Mouse (Mus musculus) naive thymus-derived CD4-positive, alpha-beta T cell, adult 2 months (primary cell): ENCODE measurements around the gene Fam193a.
A peak's percentile ranks its signal among the peaks of the same experiment; 100 is the strongest.

Experiments
- DNase-seq: peaks from one replicate; pipeline ENCODE4 v3.0.0-alpha.2; 2011; ENCODE audit warnings: low read depth

Gene Fam193a

DNA sequence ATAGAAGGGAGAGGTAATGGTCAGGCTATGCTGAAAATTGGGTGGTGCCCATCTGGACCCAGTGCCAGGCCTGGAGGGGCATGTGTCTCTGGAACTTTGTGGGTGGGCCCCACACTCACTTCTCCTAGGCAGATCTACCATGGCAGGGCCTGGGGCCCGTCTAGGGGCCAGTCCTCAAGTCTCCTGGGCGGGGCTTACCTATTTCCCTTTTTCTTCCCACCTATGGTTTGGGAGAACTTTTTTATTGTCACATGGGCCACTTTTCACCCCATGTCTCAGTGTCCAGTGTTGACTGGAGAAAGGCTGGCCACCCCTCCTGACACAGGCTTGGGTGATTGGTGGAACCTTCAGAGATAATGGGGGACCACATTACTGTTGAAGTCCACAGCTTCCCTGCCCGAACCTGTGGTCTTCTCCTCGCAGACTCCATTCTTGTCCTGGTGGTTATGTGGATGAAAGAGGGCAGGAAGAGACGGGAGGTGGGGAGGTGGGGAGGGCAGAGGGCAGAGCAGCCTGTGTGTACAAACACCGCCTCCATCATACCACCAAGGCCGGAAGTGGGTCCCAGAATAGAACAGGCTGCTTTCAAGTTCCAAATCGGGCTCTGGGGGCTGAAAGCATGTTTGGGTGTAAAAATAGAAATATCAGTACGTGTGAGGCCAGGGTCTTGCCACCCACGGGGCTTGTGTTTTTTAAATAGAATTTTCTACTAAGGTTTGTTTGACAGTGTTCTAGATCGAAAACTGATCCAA is 150.9 kb downstream of the Fam193a start:
- DNase-seq, result peak; percentile 71

DNA sequence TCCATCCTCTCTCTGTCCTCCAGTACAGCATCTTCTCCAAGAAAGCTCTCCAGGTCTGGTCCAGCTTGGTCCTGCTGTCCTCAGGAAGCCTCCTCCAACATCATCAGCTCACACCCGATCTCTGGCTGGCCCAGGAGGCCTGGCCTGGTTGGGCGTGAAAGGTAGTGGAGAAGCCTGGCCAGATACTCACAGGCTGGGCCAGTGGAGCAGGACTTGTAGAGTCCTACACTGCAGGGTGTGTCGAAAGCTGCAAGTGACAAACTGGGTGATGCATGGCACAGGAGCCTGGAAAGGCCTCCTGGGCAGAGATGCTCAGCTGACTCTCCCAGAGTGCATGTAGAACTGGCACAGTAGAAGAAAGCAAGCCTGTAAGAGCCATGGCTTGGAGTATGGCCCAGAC is 151.6 kb downstream of the Fam193a start:
- DNase-seq, result no peak

DNA sequence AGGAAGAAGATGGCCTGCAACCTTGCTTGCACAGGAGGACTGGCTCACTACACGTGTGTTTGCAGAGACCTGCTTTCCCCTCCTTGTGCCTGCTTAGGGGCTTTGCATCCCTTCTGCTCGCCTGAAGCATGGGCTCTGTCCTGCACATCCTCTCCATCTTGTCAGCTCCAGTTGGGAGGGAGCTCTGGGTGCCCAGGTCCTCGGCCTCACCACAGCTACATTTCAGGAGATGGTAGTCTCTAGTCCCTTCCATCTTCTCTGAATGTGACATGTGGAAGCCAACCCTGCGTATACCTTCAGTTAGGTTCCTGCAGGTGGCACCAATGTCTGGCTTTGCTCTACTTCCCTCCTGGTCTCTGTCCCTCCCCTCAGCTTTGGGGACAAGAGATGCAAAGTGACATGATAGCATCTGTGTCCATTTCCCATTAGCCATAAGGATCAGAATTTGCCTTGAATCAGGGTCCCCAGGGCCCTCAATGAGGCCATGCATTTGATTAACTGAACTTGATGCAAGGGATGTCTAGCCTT is 154.3 kb downstream of the Fam193a start:
- peak; percentile 53 for DNase-seq

DNA sequence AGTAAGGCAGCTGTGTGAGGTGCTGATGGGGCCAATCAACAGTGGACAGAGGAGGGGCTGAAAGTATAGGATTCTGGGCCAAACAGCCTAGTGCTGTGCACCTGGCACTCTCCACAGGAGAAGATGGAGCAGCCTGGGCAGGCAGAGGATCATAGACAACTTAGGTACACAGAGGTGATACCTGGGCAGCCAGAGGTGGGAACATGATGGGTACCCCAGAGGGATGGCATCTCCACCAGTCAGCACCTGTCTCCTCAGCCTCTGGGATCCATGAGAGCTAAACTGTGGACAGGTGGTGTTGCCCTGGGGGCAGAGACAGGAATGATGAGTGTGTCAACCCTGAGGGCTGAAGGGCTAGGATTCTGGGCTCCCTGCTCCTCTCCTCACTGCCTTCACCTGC is 154.8 kb downstream of the Fam193a start:
- DNase-seq, result no peak

- peak; percentile 96 for DNase-seq
Observed at GRCm38 (mm10) chr5:34525663-34526476, 156.1 kb downstream of the Fam193a start, which contains the start of gene Sh3bp2. Sh3bp2 (plus strand) TSS chr5:34525838.

- no peak for DNase-seq
Observed at GRCm38 (mm10) chr5:34526477-34526775, 156.7 kb downstream of the Fam193a start.

- peak; percentile 15 for DNase-seq
Observed at GRCm38 (mm10) chr5:34527352-34527751, 157.6 kb downstream of the Fam193a start.

DNA sequence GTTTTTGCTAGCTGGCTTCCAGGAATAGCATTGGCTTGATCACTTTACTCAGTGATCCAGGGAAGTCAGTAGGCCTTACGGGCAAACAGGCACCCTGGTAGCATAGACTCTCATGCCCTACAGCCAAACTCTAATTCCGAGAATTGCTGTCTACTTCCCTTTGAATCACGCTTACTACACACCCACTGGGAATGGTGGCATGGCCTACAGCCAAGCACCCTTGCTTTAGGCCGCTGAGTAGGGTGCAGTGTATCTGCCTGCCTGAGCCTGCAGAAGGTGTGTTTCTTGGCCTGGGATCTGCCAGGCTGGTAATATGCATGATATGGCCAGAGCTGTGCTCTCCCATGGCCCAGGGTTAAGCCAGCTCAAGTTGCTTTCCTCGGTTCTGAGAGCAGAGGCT is 159.0 kb downstream of the Fam193a start:
- no peak for DNase-seq

- no peak for DNase-seq
Observed at GRCm38 (mm10) chr5:34530116-34530515, 160.4 kb downstream of the Fam193a start.

DNA sequence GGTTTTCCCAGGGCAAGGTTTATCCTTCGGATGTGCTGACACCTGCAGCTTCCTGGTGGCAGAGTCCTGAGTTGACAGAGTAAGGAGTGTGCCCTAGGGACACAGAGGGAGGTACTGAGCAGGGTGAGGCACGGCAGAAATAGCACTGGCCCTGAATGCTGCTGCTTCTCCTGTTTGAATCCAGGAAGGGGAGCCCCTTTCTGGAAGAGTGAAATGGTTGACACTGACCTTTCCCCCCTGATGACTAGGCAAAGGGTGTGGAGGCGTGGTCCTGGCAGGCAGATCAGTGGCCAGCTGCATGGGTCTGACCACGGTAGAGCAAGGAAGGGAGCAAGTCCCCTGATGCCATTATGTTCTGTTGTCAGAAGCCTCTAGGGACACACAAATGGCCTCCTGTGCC is 161.0 kb downstream of the Fam193a start:
- no peak for DNase-seq

DNA sequence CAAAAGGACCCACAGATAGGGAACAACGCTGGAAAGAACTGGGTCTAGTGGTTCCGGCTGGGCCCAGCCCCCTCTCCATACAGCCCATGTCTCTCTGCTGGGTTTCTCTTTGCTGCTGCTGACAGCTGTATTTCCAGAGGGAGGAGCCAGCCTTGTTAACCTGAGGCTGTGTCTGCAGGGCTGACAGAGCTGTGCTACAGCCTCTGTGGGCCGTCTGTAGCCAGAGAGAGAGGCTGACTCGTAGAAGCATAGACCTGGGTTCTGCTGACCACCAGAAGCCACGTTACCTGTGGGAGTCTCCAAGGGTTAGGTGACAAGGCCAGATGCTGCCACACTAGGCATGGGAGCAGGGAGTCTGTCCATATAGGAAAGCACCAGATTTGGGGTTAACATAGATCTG is 163.3 kb downstream of the Fam193a start:
- no peak for DNase-seq

- no peak for DNase-seq
Observed at GRCm38 (mm10) chr5:34533820-34534219, 164.1 kb downstream of the Fam193a start.

- DNase-seq, result no peak
Observed at GRCm38 (mm10) chr5:34534776-34535581, 165.2 kb downstream of the Fam193a start.

GRCm38 (mm10) chr5:34535831-34536230 is 166.1 kb downstream of the Fam193a start:
- no peak for DNase-seq
